Mouse (Mus musculus) bone marrow macrophage, adult 2 months (primary cell): ENCODE data around the gene Gpr62. TPM values are rescaled to one million over a fixed set of nuclear protein-coding genes. Genes with fewer than 3 reads are reported as not detected.

ENCODE experiments used
- H3K27ac ChIP-seq: 2 replicates; pipeline ENCODE4 v1.5.1; 2012; ENCODE audit warnings: low read depth, low read length; ENCODE audit not compliant: insufficient read depth
- H3K4me1 ChIP-seq: 2 replicates; pipeline ENCODE4 v1.6.1; 2012; ENCODE audit warnings: low read length; ENCODE audit not compliant: control insufficient read depth, insufficient read depth
- H3K4me3 ChIP-seq: 2 replicates; pipeline ENCODE4 v1.5.1; 2012; ENCODE audit warnings: mild to moderate bottlenecking, low read length, moderate library complexity; ENCODE audit not compliant: insufficient read depth
- CTCF ChIP-seq: IDR thresholded peaks from 2 replicates; pipeline ENCODE4 v1.5.1; 2012; ENCODE audit warnings: low read depth, mild to moderate bottlenecking, low read length, moderate library complexity
- POLR2A ChIP-seq: IDR thresholded peaks from 2 replicates; pipeline ENCODE4 v1.6.1; 2012; ENCODE audit warnings: mild to moderate bottlenecking, low read depth, low read length, borderline replicate concordance
- polyA plus RNA-seq: library from polyadenylated mRNA; stranded (reverse); fragments of >200 nt; gene quantifications from 2 replicates; pipeline ENCODE4 v1.2.4, GENCODE M21; 2012; ENCODE audit not compliant: missing spikeins, insufficient read depth, insufficient read length

Gene Gpr62
- polyA plus RNA-seq, 1 experiment = not detected

GRCm38 (mm10) chr9:106466721-106467120 lies 983 bp upstream of the Gpr62 start:
- no peak overlapping the region for H3K4me3 ChIP-seq
- no peak overlapping the region for H3K27ac ChIP-seq
- TF ChIP-seq CTCF (no peak), POLR2A (no peak)
- H3K4me1 ChIP-seq = peaks cover 8% of the 10 kb centered on the region

GRCm38 (mm10) chr9:106464751-106465541 lies 792 bp downstream of the Gpr62 start:
- no peak overlapping the region for H3K27ac ChIP-seq
- peaks cover 7% of the 10 kb centered on the region for H3K4me1 ChIP-seq
- H3K4me3 ChIP-seq = peak overlapping the region; percentile 63
- TF ChIP-seq CTCF (no peak), POLR2A (no peak)

- TF ChIP-seq CTCF = no peak
- TF ChIP-seq POLR2A = no peak
- H3K4me3 ChIP-seq = no peak overlapping the region
Measured at GRCm38 (mm10) chr9:106463122-106464063, 2.3 kb downstream of the Gpr62 start.

GRCm38 (mm10) chr9:106462430-106462800 lies 3.3 kb downstream of the Gpr62 start:
- H3K27ac ChIP-seq = no peak overlapping the region
- H3K4me3 ChIP-seq = no peak overlapping the region
- TF ChIP-seq CTCF (no peak), POLR2A (no peak)
- no peaks in the 10 kb centered on the region for H3K4me1 ChIP-seq

More at GRCm38 (mm10) chr9:106463122-106464063, 2.3 kb downstream of the Gpr62 start:
- Histone ChIP-seq H3K4me1 (no peaks in the 10 kb centered on the region), H3K27ac (no peak overlapping the region)

- Histone ChIP-seq H3K27ac (no peak overlapping the region), H3K4me1 (no peaks in the 10 kb centered on the region), H3K4me3 (no peak overlapping the region)
- TF ChIP-seq POLR2A = no peak
- no peak for TF ChIP-seq CTCF
Measured at GRCm38 (mm10) chr9:106461641-106462429, 3.9 kb downstream of the Gpr62 start.

- TF ChIP-seq CTCF = no peak
- no peak for TF ChIP-seq POLR2A
- Histone ChIP-seq H3K4me3 (no peak overlapping the region), H3K27ac (no peak overlapping the region), H3K4me1 (no peaks in the 10 kb centered on the region)
Measured at GRCm38 (mm10) chr9:106461026-106461415, 4.7 kb downstream of the Gpr62 start.

- H3K4me3 ChIP-seq = no peak overlapping the region
- no peak overlapping the region for H3K27ac ChIP-seq
- TF ChIP-seq CTCF (no peak), POLR2A (no peak)
- no peaks in the 10 kb centered on the region for H3K4me1 ChIP-seq
Measured at GRCm38 (mm10) chr9:106460401-106461025, 5.2 kb downstream of the Gpr62 start.

GRCm38 (mm10) chr9:106459946-106460345 lies 5.8 kb downstream of the Gpr62 start:
- no peak overlapping the region for H3K4me3 ChIP-seq
- H3K27ac ChIP-seq = no peak overlapping the region
- TF ChIP-seq POLR2A (no peak), CTCF (no peak)
- no peaks in the 10 kb centered on the region for H3K4me1 ChIP-seq

- Histone ChIP-seq H3K27ac (no peak overlapping the region), H3K4me1 (no peaks in the 10 kb centered on the region), H3K4me3 (no peak overlapping the region)
- no peak for TF ChIP-seq POLR2A
- TF ChIP-seq CTCF = no peak
Measured at GRCm38 (mm10) chr9:106457920-106458319, 7.8 kb downstream of the Gpr62 start.
